Mouse (Mus musculus) megakaryocyte-erythroid progenitor cell, adult 5-6 weeks (primary cell): ENCODE data around the gene Ttc12. TPM values are rescaled to one million over a fixed set of nuclear protein-coding genes. Genes with fewer than 3 reads are reported as not detected.
A peak's percentile ranks its signal among the peaks of the same experiment; 100 is the strongest.

Experiments used
- ATAC-seq: replicated peaks from 2 replicates; pipeline ENCODE4 v1.8.0; 2016; ENCODE audit warnings: mild to moderate bottlenecking, inconsistent platforms; ENCODE audit not compliant: severe bottlenecking, poor library complexity, low FRiP score, low TSS enrichment
- total RNA-seq, 2 experiments: library from RNA; stranded (forward) in 1 of 2; stranded (reverse) in 1 of 2; fragments of 200-1000, 215-1000 nt in 1 of 2; fragments of >200 nt in 1 of 2; fragmentation: Nextera tagmentation in 1 of 2; gene quantifications; 2 replicates each; pipeline ENCODE4 v1.2.3; 2014 to 2017

The Ttc12 gene
- 0.52 and 1.4 TPM in 2 replicates for total RNA-seq (2014; fragmentation: Nextera tagmentation)
- 0.42 and 0.85 TPM in 2 replicates for total RNA-seq (2017)

- peak; percentile 75 for ATAC-seq
Observed at GRCm38 (mm10) chr9:49485892-49486311, at the start of gene Ttc12. Ttc12 (minus strand) TSS chr9:49486225.

- no peak for ATAC-seq
Observed at GRCm38 (mm10) chr9:49534958-49535357, 48.9 kb upstream of the Ttc12 start.

DNA sequence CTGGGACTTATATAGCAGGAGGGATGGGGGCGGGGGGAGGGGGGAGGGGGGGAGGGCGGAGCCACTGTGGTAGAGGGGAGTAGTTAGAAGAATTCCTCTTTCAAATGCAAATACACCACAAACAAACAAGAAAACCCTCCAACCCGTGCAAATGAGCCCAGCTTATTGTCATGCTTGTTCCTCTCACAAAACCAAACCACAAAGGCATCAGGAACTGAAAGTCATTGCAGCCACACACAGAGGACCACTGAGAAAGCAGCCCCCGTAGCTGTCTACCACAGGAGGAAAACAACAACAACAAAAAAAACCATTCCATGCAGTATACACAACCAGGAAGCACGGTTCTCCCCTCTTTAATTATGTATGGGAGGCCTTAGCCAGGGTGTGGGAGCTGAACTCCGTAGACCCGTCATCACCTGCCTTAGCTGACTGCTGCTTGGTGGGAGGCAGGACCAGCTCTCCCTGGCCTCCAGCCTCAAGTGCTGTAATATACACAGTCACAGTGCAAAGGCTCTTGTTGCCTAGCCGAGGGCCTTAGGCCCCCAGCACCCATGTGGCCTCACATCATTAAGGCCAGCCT, 48.0 kb upstream of the Ttc12 start:
- ATAC-seq: no peak

DNA sequence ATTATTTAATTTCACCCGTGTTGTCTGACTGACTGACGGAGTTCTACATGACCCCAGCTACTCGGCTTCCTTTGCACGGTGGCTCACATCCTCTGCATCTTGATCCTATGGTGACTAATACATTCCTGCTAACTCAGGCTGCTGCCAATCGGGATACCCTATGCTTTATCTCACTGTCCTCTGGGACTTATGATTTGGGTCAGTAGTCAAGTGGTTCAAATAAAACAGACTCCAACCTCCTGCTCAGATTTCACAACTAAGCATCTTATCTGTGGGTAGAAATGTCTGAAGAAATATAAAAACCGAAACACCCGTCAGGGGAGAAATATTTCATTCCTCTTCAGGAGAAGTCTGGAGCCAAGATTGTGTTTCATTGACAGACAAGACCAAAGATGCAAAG, 47.4 kb upstream of the Ttc12 start:
- ATAC-seq: no peak

- no peak for ATAC-seq
Observed at GRCm38 (mm10) chr9:49531833-49532232, 45.8 kb upstream of the Ttc12 start.

- no peak for ATAC-seq
Observed at GRCm38 (mm10) chr9:49531257-49531656, 45.2 kb upstream of the Ttc12 start.

GRCm38 (mm10) chr9:49530739-49531138, 44.7 kb upstream of the Ttc12 start:
- no peak for ATAC-seq

DNA sequence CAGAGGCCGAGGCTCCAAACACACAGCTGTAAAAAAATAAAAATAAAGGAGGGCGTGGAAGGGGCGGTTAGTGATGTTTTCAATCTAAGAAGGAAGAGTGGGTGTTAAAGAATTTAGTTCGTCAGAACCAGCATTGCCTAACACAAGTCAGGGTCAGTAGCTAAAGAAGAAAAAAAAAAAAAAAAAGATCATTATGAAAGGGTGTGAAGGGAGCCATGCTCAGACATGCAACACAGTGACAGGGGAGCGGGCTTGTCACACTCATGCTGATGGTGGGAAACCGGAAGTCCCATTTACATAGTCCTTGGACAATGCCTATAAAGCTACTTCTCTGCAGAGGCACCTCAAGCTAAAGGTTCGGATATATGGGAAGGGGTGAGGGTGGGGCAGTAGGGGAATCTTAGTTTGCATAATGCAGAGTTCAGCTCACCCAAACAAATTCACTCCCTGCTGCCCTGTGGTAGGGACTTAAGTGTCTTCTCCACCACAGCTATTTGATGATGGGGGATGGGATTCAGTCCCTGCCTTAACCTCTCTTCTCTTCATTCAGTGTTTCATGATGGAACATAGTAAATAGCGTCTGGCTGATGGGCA, 43.4 kb upstream of the Ttc12 start:
- no peak for ATAC-seq

DNA sequence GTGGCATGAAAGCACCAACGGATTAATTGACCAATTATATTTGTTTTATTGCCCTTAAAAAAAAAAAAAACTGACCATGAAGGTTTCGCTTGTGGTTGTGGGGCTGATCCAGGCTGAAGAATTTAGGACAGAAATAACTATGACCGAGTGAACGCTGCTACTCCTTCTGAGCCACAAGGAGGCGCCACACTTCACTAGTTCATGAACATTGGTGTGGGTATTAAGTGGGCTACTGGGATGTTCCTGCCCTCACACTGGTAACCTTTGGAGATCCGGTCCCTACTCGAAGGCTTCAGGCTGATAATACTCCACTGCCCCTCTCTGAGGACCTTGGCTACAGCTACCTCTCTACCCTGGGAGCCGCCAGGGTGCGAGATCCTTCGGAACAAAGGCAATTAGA, 42.9 kb upstream of the Ttc12 start:
- no peak for ATAC-seq

- no peak for ATAC-seq
Observed at GRCm38 (mm10) chr9:49528026-49528425, 42.0 kb upstream of the Ttc12 start.

DNA sequence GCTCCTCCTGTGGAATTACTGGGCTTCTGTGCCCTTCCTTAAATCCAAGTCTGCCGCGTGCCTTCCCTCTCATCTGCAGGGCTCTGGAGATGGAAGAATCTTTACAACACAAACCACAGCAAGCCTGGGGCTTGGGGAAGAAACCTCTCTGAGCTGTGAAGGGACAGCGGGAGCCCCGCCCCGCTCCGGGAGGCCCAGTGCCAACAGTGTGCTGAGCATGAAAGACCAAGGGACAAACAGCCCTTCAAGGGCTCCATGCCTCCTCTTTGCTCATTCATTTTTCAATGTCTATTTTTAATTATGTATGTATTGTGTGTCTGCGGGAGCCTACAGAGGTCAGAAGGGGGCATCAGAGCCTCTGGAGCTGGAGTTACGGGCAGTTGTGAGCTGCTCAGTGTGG, 41.3 kb upstream of the Ttc12 start:
- no peak for ATAC-seq

GRCm38 (mm10) chr9:49524721-49525120, 38.7 kb upstream of the Ttc12 start:
- ATAC-seq: no peak

DNA sequence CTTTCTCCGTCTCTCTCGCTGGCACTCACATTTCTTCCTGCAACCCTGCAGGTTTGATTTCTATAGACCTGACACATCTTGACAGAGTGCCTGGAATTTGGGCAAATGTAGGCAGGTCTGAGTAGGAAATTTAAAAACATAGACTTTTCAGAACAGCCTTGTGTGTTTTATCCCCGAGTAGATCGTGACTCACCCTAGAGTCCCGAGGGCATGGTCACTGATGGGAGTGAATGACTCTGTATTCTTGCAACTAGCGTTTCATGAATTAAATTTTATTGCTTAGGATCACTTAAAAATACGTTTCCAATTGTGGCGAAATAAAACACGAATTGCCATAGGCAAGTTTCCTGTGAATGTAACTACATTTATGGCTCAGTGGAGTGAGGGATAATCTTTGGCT, 37.9 kb upstream of the Ttc12 start:
- no peak for ATAC-seq

DNA sequence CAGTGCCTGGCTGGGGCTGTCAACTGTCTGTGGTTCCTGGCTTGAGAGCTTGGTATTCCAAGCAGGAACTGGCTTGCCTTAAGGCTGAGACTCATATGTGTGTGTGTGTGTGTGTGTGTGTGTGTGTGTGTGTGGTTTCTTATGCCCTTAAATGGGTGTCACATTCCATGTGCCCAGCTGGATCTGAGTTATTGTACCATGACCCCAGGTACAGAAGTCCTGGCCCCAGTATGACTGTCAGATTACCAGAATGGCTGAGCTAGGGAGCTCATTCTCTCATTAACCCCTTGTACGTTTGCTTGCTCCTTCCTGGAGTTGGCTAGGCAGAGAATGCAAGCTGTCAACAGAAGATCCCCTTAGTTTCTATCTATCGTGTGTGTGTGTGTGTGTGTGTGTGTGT, 28.3 kb upstream of the Ttc12 start:
- no peak for ATAC-seq

GRCm38 (mm10) chr9:49510666-49511065, 24.6 kb upstream of the Ttc12 start:
- no peak for ATAC-seq

DNA sequence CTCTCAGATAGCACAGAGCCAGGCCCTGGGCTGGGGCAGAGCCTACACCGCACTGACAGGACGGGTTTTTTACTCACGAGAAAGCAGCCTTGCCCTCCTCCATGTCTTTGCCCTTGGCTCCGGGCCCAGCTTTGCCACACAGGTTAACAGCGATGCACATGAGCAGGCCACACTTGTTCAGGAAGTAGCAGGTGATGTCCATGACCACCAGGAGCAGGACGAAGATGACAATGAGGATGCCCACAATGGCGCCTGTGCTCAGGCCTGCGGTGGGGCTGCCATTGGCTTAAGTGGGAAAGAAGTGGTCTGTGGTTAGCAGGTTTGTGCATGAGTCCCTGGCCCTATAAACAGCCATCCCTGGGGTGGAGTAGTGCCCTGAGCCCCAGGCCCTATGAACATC, 23.6 kb upstream of the Ttc12 start:
- no peak for ATAC-seq

DNA sequence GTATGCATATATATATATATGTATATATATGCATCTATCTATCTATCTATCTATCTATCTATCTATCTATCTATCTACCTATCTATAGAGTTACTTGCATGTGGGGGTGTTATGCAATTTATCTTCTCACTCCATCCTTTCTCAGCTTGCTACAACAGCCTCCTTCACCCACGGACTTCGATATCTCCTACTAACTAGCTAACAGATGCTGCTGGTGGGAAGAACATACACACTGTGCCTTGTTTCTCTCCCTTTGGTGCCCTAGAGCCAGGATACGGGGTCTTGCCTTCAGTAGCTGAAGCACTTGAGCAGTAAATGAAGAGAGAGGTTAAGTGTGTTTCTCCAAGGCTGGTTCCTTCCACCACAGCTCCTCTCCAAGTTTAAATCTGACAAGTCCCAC, 23.1 kb upstream of the Ttc12 start:
- ATAC-seq: no peak

DNA sequence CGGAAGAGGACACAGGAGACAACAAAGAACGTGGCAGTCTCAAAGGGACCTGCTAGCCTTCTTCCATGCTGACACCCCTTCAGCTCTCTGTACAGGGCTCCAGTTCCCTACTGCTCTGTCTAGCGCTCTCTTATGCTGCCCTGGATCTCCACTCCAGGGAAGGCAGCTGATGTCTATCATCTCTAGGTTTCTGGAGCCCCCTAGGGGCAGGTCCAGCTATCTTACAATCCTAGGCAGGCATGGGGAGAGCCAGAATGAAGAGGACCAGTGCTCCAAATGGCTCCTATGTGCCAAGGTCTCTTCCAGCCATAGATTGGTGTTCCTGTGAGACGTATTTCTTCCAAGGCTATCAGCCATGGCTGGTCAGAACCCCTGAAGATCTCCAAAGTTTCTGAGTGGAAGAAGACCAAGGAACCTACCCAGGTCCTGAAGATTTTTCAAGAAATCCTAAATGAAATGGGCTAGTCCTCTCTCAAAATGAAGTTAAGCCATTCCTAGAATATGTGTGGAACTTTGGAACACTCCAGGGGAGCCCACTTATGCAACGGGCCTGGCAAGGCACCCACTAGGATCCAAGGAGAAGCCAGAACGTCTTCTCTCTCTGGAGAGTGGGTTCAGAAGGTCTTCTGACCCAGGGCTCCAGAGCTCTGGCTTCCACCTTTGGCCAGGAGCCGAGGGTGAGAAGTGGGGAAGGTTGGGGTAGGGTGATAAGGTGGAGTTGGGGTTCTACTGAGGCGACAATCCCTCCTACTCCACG, 22.0 kb upstream of the Ttc12 start:
- no peak for ATAC-seq

GRCm38 (mm10) chr9:49504658-49505057, 18.6 kb upstream of the Ttc12 start:
- ATAC-seq: no peak

DNA sequence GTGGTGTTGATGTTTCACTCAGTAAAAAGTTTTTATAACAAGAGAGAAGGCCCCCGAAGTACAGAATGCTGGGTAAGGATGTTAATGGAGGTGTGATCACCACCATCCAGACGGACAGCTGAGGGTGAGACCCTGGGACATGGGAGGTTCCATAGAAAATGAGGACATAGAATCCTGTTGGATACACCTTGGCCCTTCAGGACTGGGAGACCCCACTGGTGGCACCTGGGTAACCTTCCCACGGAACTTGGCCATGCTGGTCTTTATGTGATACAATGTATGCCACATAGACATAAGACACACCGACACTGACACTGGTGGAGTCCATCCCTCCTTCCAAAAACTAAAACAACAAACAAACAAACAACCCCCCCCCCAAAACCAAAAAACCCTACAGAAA, 16.2 kb upstream of the Ttc12 start:
- ATAC-seq: no peak

DNA sequence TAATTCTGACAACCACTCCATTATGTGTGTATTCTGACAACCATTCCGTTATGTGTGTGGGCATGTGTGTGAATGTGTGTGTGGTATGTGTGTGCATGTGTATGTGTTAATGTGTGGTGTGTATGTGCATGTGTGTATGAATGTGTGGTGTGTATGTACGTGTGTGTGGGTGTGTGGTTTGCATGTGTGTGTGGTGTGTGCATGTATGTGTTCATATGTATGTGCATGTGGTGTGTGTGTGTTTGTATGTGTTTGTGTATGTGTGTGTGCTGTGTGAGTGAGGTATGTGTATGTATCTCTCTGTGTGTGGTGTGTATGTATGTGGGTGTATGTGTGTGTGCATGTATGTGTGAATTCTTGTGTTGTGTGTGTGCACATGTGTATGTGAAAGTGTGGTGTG, 13.9 kb upstream of the Ttc12 start:
- no peak for ATAC-seq
